Mouse (Mus musculus) limb, embryonic 13.5 days (tissue): ENCODE measurements around the gene Tmem236. TPM values are rescaled to one million over a fixed set of nuclear protein-coding genes. Genes with fewer than 3 reads are reported as not detected.

Experiments used
- ATAC-seq: fragments of 200-750 bp; cut with Nextera tagmentation; 2 replicates; pipeline ENCODE4 v1.8.0; 2017; ENCODE audit warnings: low read depth, moderate number of reproducible peaks, moderate TSS enrichment; ENCODE audit not compliant: low FRiP score
- H3K27ac ChIP-seq: fragments of 300-500 bp; sonication (generic); 2 replicates; pipeline ENCODE4 v1.5.1; 2015; ENCODE audit warnings: inconsistent platforms, mild to moderate bottlenecking, moderate library complexity
- H3K27me3 ChIP-seq: fragments of 300-500 bp; sonication (generic); 2 replicates; pipeline ENCODE4 v1.6.1; 2015; ENCODE audit warnings: mild to moderate bottlenecking, inconsistent platforms
- H3K36me3 ChIP-seq: fragments of 300-500 bp; sonication (generic); 2 replicates; pipeline ENCODE4 v1.6.1; 2015; ENCODE audit warnings: inconsistent platforms, mild to moderate bottlenecking, moderate library complexity
- H3K4me1 ChIP-seq: fragments of 300-500 bp; sonication (generic); 2 replicates; pipeline ENCODE4 v1.6.1; 2015; ENCODE audit warnings: inconsistent platforms
- H3K4me2 ChIP-seq: fragments of 300-500 bp; sonication (generic); replicated peaks from 2 replicates; pipeline ENCODE4 v1.6.1; 2015; ENCODE audit warnings: inconsistent platforms, mild to moderate bottlenecking, moderate library complexity
- H3K4me3 ChIP-seq: fragments of 300-500 bp; sonication (generic); 2 replicates; pipeline ENCODE4 v1.5.1; 2015; ENCODE audit warnings: moderate library complexity, mild to moderate bottlenecking, inconsistent platforms
- H3K9ac ChIP-seq: fragments of 300-500 bp; sonication (generic); 2 replicates; pipeline ENCODE4 v1.6.1; 2015; ENCODE audit warnings: mild to moderate bottlenecking, inconsistent platforms
- H3K9me3 ChIP-seq: fragments of 300-500 bp; sonication (generic); 2 replicates; pipeline ENCODE4 v1.6.1; 2016; ENCODE audit warnings: inconsistent platforms
- WGBS: fragments of 180-500 bp; shearing (Covaris S2); methylation state at CpG from one replicate; pipeline ENCODE4 v1.1.7; 2015; 5-methylcytosine and 5-hydroxymethylcytosine counted together
- polyA plus RNA-seq: library from polyadenylated mRNA; unstranded; fragments of >200 nt; fragmentation: Nextera tagmentation; extraction: Ambion mirVana; gene quantifications from 2 replicates; pipeline ENCODE4 v1.2.1, GENCODE M21; 2015

Tmem236 gene
- polyA plus RNA-seq, 1 experiment from 2014 or later, result 0.08 TPM

- ATAC-seq, result no peak
- no peaks in the 10 kb centered on the region for H3K4me1 ChIP-seq
- H3K9me3 ChIP-seq, result no peaks in the 10 kb centered on the region
- H3K4me3 ChIP-seq, result no peak overlapping the region
- H3K27me3 ChIP-seq, result no peaks in the 10 kb centered on the region
- 90% methylated on average over 1 of the region's 1 CpGs for WGBS
- no peak overlapping the region for H3K27ac ChIP-seq
- no peaks in the 10 kb centered on the region for H3K36me3 ChIP-seq
- no peak overlapping the region for H3K9ac ChIP-seq
- no peak overlapping the region for H3K4me2 ChIP-seq
Observed at GRCm38 (mm10) chr2:14232897-14233296, 58.6 kb downstream of the Tmem236 start.

GRCm38 (mm10) chr2:14233983-14234382 lies 59.7 kb downstream of the Tmem236 start:
- Histone ChIP-seq H3K27me3 (no peaks in the 10 kb centered on the region), H3K27ac (no peak overlapping the region), H3K4me3 (no peak overlapping the region), H3K36me3 (no peaks in the 10 kb centered on the region), H3K4me2 (no peak overlapping the region), H3K9me3 (no peaks in the 10 kb centered on the region), H3K9ac (no peak overlapping the region), H3K4me1 (no peaks in the 10 kb centered on the region)
- WGBS, result 76% methylated on average over 2 of the region's 2 CpGs
- ATAC-seq, result no peak

GRCm38 (mm10) chr2:14235319-14235718 lies 61.0 kb downstream of the Tmem236 start:
- no peak overlapping the region for H3K27ac ChIP-seq
- no peak for ATAC-seq
- 87% methylated on average over 5 of the region's 5 CpGs for WGBS

GRCm38 (mm10) chr2:14236920-14237319 lies 62.6 kb downstream of the Tmem236 start:
- WGBS, result 87% methylated on average over 4 of the region's 4 CpGs
- H3K4me3 ChIP-seq, result no peak overlapping the region

More at GRCm38 (mm10) chr2:14235319-14235718, 61.0 kb downstream of the Tmem236 start:
- Histone ChIP-seq H3K9me3 (no peaks in the 10 kb centered on the region), H3K27me3 (no peaks in the 10 kb centered on the region), H3K4me3 (no peak overlapping the region), H3K4me1 (no peaks in the 10 kb centered on the region), H3K9ac (no peak overlapping the region), H3K36me3 (no peaks in the 10 kb centered on the region), H3K4me2 (no peak overlapping the region)

GRCm38 (mm10) chr2:14237723-14238122 lies 63.4 kb downstream of the Tmem236 start:
- no peak overlapping the region for H3K4me3 ChIP-seq
- no peaks in the 10 kb centered on the region for H3K36me3 ChIP-seq
- H3K4me1 ChIP-seq, result no peaks in the 10 kb centered on the region
- H3K9me3 ChIP-seq, result no peaks in the 10 kb centered on the region
- 33% methylated on average over 4 of the region's 4 CpGs for WGBS
- no peaks in the 10 kb centered on the region for H3K27me3 ChIP-seq
- no peak overlapping the region for H3K27ac ChIP-seq
- H3K9ac ChIP-seq, result no peak overlapping the region
- no peak overlapping the region for H3K4me2 ChIP-seq
- ATAC-seq, result no peak; the same call in 1 of the 2 replicates

More at GRCm38 (mm10) chr2:14236920-14237319, 62.6 kb downstream of the Tmem236 start:
- Histone ChIP-seq H3K36me3 (no peaks in the 10 kb centered on the region), H3K9ac (no peak overlapping the region), H3K9me3 (no peaks in the 10 kb centered on the region), H3K4me1 (no peaks in the 10 kb centered on the region), H3K4me2 (no peak overlapping the region), H3K27ac (no peak overlapping the region), H3K27me3 (no peaks in the 10 kb centered on the region)
- no peak for ATAC-seq

GRCm38 (mm10) chr2:14239151-14239550 lies 64.8 kb downstream of the Tmem236 start:
- no peak overlapping the region for H3K4me3 ChIP-seq
- H3K9me3 ChIP-seq, result no peaks in the 10 kb centered on the region
- no peak overlapping the region for H3K4me2 ChIP-seq
- H3K27me3 ChIP-seq, result no peaks in the 10 kb centered on the region
- no peak overlapping the region for H3K9ac ChIP-seq
- no peak for ATAC-seq
- no peaks in the 10 kb centered on the region for H3K4me1 ChIP-seq
- WGBS, result 88% methylated on average over 5 of the region's 5 CpGs
- no peak overlapping the region for H3K27ac ChIP-seq
- no peaks in the 10 kb centered on the region for H3K36me3 ChIP-seq

GRCm38 (mm10) chr2:14244157-14244556 lies 69.8 kb downstream of the Tmem236 start:
- Histone ChIP-seq H3K4me1 (no peaks in the 10 kb centered on the region), H3K4me2 (no peak overlapping the region), H3K36me3 (no peaks in the 10 kb centered on the region), H3K9ac (no peak overlapping the region), H3K27ac (no peak overlapping the region), H3K27me3 (no peaks in the 10 kb centered on the region), H3K9me3 (no peaks in the 10 kb centered on the region), H3K4me3 (no peak overlapping the region)
- WGBS, result 88% methylated on average over 5 of the region's 5 CpGs
- ATAC-seq, result no peak

- no peak for ATAC-seq
- Histone ChIP-seq H3K4me1 (no peaks in the 10 kb centered on the region), H3K4me2 (no peak overlapping the region), H3K27me3 (no peaks in the 10 kb centered on the region), H3K9me3 (no peaks in the 10 kb centered on the region), H3K36me3 (no peaks in the 10 kb centered on the region), H3K4me3 (no peak overlapping the region), H3K9ac (no peak overlapping the region), H3K27ac (no peak overlapping the region)
- 77% methylated on average over 2 of the region's 2 CpGs for WGBS
Observed at GRCm38 (mm10) chr2:14244668-14245067, 70.3 kb downstream of the Tmem236 start.

GRCm38 (mm10) chr2:14249839-14250564 lies 75.7 kb downstream of the Tmem236 start:
- Histone ChIP-seq H3K27me3 (no peaks in the 10 kb centered on the region), H3K4me3 (no peak overlapping the region), H3K9ac (no peak overlapping the region), H3K4me1 (no peaks in the 10 kb centered on the region), H3K27ac (no peak overlapping the region), H3K9me3 (no peaks in the 10 kb centered on the region), H3K36me3 (no peaks in the 10 kb centered on the region), H3K4me2 (no peak overlapping the region)
- 78% methylated on average over 3 of the region's 3 CpGs for WGBS
- ATAC-seq, result no peak

- Histone ChIP-seq H3K4me2 (no peak overlapping the region), H3K36me3 (no peaks in the 10 kb centered on the region), H3K4me3 (no peak overlapping the region), H3K27me3 (no peaks in the 10 kb centered on the region), H3K9me3 (no peaks in the 10 kb centered on the region), H3K9ac (no peak overlapping the region), H3K4me1 (no peaks in the 10 kb centered on the region), H3K27ac (no peak overlapping the region)
- ATAC-seq, result no peak
- 72% methylated on average over 3 of the region's 3 CpGs for WGBS
Observed at GRCm38 (mm10) chr2:14251938-14252337, 77.6 kb downstream of the Tmem236 start.

- ATAC-seq, result no peak
- H3K9ac ChIP-seq, result no peak overlapping the region
- no peaks in the 10 kb centered on the region for H3K9me3 ChIP-seq
- no peaks in the 10 kb centered on the region for H3K27me3 ChIP-seq
- no peaks in the 10 kb centered on the region for H3K4me1 ChIP-seq
- no peaks in the 10 kb centered on the region for H3K36me3 ChIP-seq
- no peak overlapping the region for H3K27ac ChIP-seq
- no peak overlapping the region for H3K4me3 ChIP-seq
- H3K4me2 ChIP-seq, result no peak overlapping the region
Observed at GRCm38 (mm10) chr2:14258345-14258850, 84.1 kb downstream of the Tmem236 start.

- 76% methylated on average over 1 of the region's 1 CpGs for WGBS
- Histone ChIP-seq H3K27ac (no peak overlapping the region), H3K4me2 (no peak overlapping the region), H3K36me3 (no peaks in the 10 kb centered on the region), H3K9me3 (no peaks in the 10 kb centered on the region), H3K27me3 (no peaks in the 10 kb centered on the region), H3K4me1 (no peaks in the 10 kb centered on the region), H3K4me3 (no peak overlapping the region), H3K9ac (no peak overlapping the region)
- ATAC-seq, result no peak
Observed at GRCm38 (mm10) chr2:14262090-14262489, 87.8 kb downstream of the Tmem236 start.

- H3K4me3 ChIP-seq, result no peak overlapping the region
- H3K9ac ChIP-seq, result no peak overlapping the region
- H3K27me3 ChIP-seq, result no peaks in the 10 kb centered on the region
- H3K36me3 ChIP-seq, result no peaks in the 10 kb centered on the region
- no peak overlapping the region for H3K4me2 ChIP-seq
- no peak overlapping the region for H3K27ac ChIP-seq
- ATAC-seq, result no peak
- H3K9me3 ChIP-seq, result no peaks in the 10 kb centered on the region
- WGBS, result 69% methylated on average over 1 of the region's 1 CpGs
- H3K4me1 ChIP-seq, result no peaks in the 10 kb centered on the region
Observed at GRCm38 (mm10) chr2:14269160-14269559, 94.8 kb downstream of the Tmem236 start.
